In the genomic region with DNA sequence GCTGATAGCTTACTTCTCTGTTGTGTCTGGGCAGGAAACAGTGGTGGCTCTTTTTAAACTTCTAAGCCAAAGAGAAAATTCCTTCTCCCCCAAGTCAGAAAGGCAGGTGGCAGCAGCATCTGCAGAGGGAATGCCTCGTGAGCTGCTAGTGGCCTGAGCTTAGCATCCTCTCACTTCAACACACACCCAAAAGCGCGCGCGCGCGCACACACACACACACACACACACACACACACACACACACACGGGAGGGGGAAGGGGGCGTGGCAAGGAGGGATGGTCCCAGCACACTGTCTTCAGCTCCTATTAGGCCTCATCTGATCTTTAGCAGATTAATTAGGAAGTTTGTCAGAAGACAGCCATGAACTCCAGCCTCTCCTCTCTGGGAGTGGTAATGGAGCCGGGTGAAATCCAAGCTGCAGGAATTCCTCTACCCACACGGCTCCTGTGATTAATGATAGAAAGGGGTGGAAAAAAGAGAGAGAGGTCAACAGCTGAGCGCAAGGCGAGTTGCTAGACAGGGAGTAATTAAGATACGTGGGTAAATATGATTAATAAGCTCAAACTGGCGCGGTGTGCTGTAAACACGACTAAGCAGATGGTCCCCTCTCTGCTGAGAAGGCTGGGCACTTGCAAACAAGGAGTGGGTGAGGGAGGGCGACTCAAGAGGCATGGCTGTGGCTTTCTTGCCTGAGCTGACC, we compare ENCODE assay signal across 8 mouse cellular contexts.
DNase-seq lines count a peak whose midpoint lies in the region; ATAC-seq lines count a peak whose summit lies in the region.

No protein-coding gene starts in this region.

- H3K4me2 ChIP-seq in forebrain, embryonic 14.5 days (ENCODE audit: low read length), result no peak overlapping the region
- H3K4me2 ChIP-seq in limb, embryonic 13.5 days (replicated peaks), result peak overlapping the region; percentile 56

- H3K4me1 ChIP-seq in forebrain, embryonic 14.5 days (ENCODE audit: control insufficient read depth, insufficient read depth, low read length), result peaks cover 5% of the 10 kb centered on the region; the same call in 1 of the 2 replicates
- peaks cover 27% of the 10 kb centered on the region for H3K4me1 ChIP-seq in limb, embryonic 13.5 days

- no peak for DNase-seq in frontal cortex, postnatal 10 days (ENCODE audit: low spot score in 2 of 2)
- peak; percentile 47 for DNase-seq in Muller cell, postnatal 12 days (ENCODE audit: inconsistent ontology term)
- DNase-seq in forebrain, embryonic 14.5 days (ENCODE audit: low spot score), result peak; percentile 68
- no peak for DNase-seq in ovary, postnatal 36 days (ENCODE audit: low spot score)
- no peak for DNase-seq in thymus, postnatal 0 days (ENCODE audit: low spot score)
- no peak for DNase-seq in B cell, adult 2 months

- no peak overlapping the region; the same call in 1 of the 2 replicates for H3K9ac ChIP-seq in forebrain, embryonic 14.5 days (ENCODE audit: low read length)
- no peak overlapping the region for H3K9ac ChIP-seq in limb, embryonic 13.5 days

- ATAC-seq in frontal cortex, adult (ENCODE audit: low TSS enrichment), result peak; percentile 38; the same call in 1 of the 2 replicates
- peak; percentile 73 for ATAC-seq in forebrain, embryonic 14.5 days
- peak; percentile 34; the same call in 1 of the 2 replicates for ATAC-seq in limb, embryonic 13.5 days (ENCODE audit: low FRiP score, low read depth)

- WGBS in forebrain, embryonic 14.5 days, result 59% methylated on average over 17 of the region's 18 CpGs
- 39% methylated on average over 18 of the region's 18 CpGs for WGBS in limb, embryonic 13.5 days

- H3K27ac ChIP-seq in forebrain, embryonic 14.5 days (ENCODE audit: low read depth, low read length), result no peak overlapping the region
- H3K27ac ChIP-seq in limb, embryonic 13.5 days, result no peak overlapping the region

- no peak overlapping the region for H3K4me3 ChIP-seq in forebrain, embryonic 14.5 days (ENCODE audit: low read depth, low read length)
- H3K4me3 ChIP-seq in limb, embryonic 13.5 days, result no peak overlapping the region

- no peaks in the 10 kb centered on the region for H3K27me3 ChIP-seq in forebrain, embryonic 14.5 days (replicated peaks; ENCODE audit: control insufficient read depth, insufficient read depth, low read length)
- peaks cover 40% of the 10 kb centered on the region for H3K27me3 ChIP-seq in limb, embryonic 13.5 days

- no peaks in the 10 kb centered on the region for H3K9me3 ChIP-seq in forebrain, embryonic 14.5 days (replicated peaks; ENCODE audit: control insufficient read depth, low read length)
- no peaks in the 10 kb centered on the region for H3K9me3 ChIP-seq in limb, embryonic 13.5 days

- H3K36me3 ChIP-seq in forebrain, embryonic 14.5 days (ENCODE audit: control insufficient read depth, insufficient read depth, low read length), result no peaks in the 10 kb centered on the region
- H3K36me3 ChIP-seq in limb, embryonic 13.5 days, result no peaks in the 10 kb centered on the region

Comparison
In these comparisons a context has a peak if more than half of its experiments do, and no peak if none do; other contexts are left out.
1. DNase-seq: peak in Muller cell, postnatal 12 days (single experiment) and forebrain, embryonic 14.5 days (single experiment); none in frontal cortex, postnatal 10 days (0 of 2), ovary, postnatal 36 days (single experiment), thymus, postnatal 0 days (single experiment) and B cell, adult 2 months (0 of 2).
2. Peak in every context shown above with its lines, with median percentiles within 50 percentile points of each other: ATAC-seq.